Mouse (Mus musculus) forebrain, embryonic 14.5 days (tissue): ENCODE data around the gene Camk2g. TPM values are rescaled to one million over a fixed set of nuclear protein-coding genes. Genes with fewer than 3 reads are reported as not detected.

Experiments
- ATAC-seq: fragments of 200-750 bp; cut with Nextera tagmentation; 2 replicates; pipeline ENCODE4 v1.8.0; 2017; ENCODE audit warnings: mild to moderate bottlenecking, moderate library complexity
- DNase-seq: peaks from one replicate; pipeline ENCODE4 v3.0.0-alpha.2; 2015; ENCODE audit warnings: low spot score
- H3K27ac ChIP-seq: fragments of 300-500 bp; sonication (generic); 2 replicates; pipeline ENCODE4 v1.5.1; 2014; ENCODE audit warnings: low read depth, mild to moderate bottlenecking, control low read depth, low read length, moderate library complexity
- H3K27me3 ChIP-seq: fragments of 300-500 bp; sonication (generic); replicated peaks from 2 replicates; pipeline ENCODE4 v1.6.1; 2014; ENCODE audit warnings: low read length, control low read depth, mixed read lengths; ENCODE audit not compliant: control insufficient read depth, insufficient read depth
- H3K36me3 ChIP-seq: fragments of 300-500 bp; sonication (generic); 2 replicates; pipeline ENCODE4 v1.6.1; 2014; ENCODE audit warnings: low read length, control low read depth; ENCODE audit not compliant: control insufficient read depth, insufficient read depth
- H3K4me1 ChIP-seq: fragments of 300-500 bp; sonication (generic); 2 replicates; pipeline ENCODE4 v1.6.1; 2014; ENCODE audit warnings: antibody characterized with exemption, low read length, control low read depth; ENCODE audit not compliant: control insufficient read depth, insufficient read depth
- H3K4me2 ChIP-seq: fragments of 300-500 bp; sonication (generic); 2 replicates; pipeline ENCODE4 v1.6.1; 2014; ENCODE audit warnings: mild to moderate bottlenecking, control low read depth, low read length
- H3K4me3 ChIP-seq: fragments of 300-500 bp; sonication (generic); 2 replicates; pipeline ENCODE4 v1.5.1; 2014; ENCODE audit warnings: low read depth, low read length, control low read depth
- H3K9ac ChIP-seq: fragments of 300-500 bp; sonication (generic); 2 replicates; pipeline ENCODE4 v1.6.1; 2014; ENCODE audit warnings: mild to moderate bottlenecking, low read length, control low read depth, moderate library complexity
- H3K9me3 ChIP-seq: fragments of 300-500 bp; sonication (generic); replicated peaks from 2 replicates; pipeline ENCODE4 v1.6.1; 2016; ENCODE audit warnings: low read length, control low read depth, mixed read lengths; ENCODE audit not compliant: control insufficient read depth
- WGBS: fragments of 180-500 bp; shearing (Covaris S2); extraction: QIAGEN DNeasy Blood & Tissue Kit; methylation state at CpG from one replicate; pipeline ENCODE4 v1.1.7; 2014; 5-methylcytosine and 5-hydroxymethylcytosine counted together
- polyA plus RNA-seq: library from polyadenylated mRNA; unstranded; fragments of >200 nt; fragmentation: Nextera tagmentation; extraction: Ambion mirVana; gene quantifications from 2 replicates; pipeline ENCODE4 v1.2.1, GENCODE M21; 2014

Gene Camk2g
- polyA plus RNA-seq, 1 experiment from 2014 or later, result 82.6 TPM

DNA sequence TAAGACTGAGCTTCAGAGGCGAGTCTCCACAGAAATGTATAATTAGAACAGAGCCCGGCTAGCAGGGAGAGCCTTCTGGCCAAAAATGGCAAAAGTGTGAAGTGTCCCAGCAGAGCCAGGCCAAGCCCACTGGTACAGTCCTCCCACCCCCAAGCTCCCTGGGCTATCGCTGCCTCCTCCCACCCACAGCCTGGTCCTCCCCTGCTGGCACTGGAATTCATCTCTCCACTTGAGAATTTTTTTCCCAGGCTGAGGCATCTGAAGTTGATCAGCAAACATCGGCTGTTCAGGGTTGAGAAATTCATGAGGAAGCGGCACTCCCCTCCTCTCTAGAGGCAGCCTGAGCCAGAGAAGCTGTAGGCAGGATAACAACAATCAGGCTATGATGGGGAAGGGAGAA lies 25.3 kb downstream of the Camk2g start:
- Histone ChIP-seq H3K4me1 (no peaks in the 10 kb centered on the region), H3K27ac (no peak overlapping the region), H3K4me2 (no peak overlapping the region), H3K4me3 (no peak overlapping the region), H3K27me3 (no peaks in the 10 kb centered on the region), H3K9me3 (no peaks in the 10 kb centered on the region), H3K36me3 (peaks cover 41% of the 10 kb centered on the region), H3K9ac (no peak overlapping the region)
- WGBS, result 87% methylated on average over 5 of the region's 5 CpGs
- DNase-seq (no peak), ATAC-seq (no peak)

DNA sequence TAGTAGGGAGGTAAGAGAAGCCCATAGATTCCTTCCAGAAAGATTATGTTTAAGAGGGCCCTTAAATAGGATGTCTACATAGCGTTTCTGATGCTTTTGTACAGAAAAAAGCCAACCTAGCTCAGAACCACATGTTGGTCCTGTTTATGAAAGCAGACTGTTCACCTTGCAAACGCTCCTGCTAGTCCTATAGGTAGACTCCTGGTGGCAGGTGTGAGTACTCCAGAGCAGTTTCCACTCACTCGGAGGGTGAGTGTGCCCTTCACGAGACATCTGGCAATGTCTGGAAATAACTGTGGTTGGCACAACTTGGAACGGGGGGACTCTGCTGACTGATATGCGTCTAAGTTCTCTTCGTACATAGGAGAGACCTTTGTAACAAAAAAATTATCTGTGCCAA lies 26.0 kb downstream of the Camk2g start:
- Histone ChIP-seq H3K27me3 (no peaks in the 10 kb centered on the region), H3K9me3 (no peaks in the 10 kb centered on the region), H3K27ac (no peak overlapping the region), H3K4me3 (no peak overlapping the region), H3K4me2 (no peak overlapping the region), H3K9ac (no peak overlapping the region), H3K36me3 (peaks cover 47% of the 10 kb centered on the region), H3K4me1 (no peaks in the 10 kb centered on the region)
- no peak for DNase-seq
- no peak for ATAC-seq
- 93% methylated on average over 7 of the region's 7 CpGs for WGBS

GRCm38 (mm10) chr14:20765642-20766258 lies 28.1 kb downstream of the Camk2g start:
- H3K9me3 ChIP-seq, result no peaks in the 10 kb centered on the region
- no peak overlapping the region for H3K9ac ChIP-seq
- no peaks in the 10 kb centered on the region for H3K4me1 ChIP-seq
- DNase-seq, result peak; percentile 91
- H3K4me2 ChIP-seq, result no peak overlapping the region
- ATAC-seq, result peak; percentile 73
- peaks cover 63% of the 10 kb centered on the region for H3K36me3 ChIP-seq
- WGBS, result 29% methylated on average over 12 of the region's 12 CpGs
- H3K27ac ChIP-seq, result no peak overlapping the region
- H3K4me3 ChIP-seq, result no peak overlapping the region
- H3K27me3 ChIP-seq, result no peaks in the 10 kb centered on the region

GRCm38 (mm10) chr14:20764942-20765341 lies 28.9 kb downstream of the Camk2g start:
- Histone ChIP-seq H3K27ac (no peak overlapping the region), H3K4me1 (no peaks in the 10 kb centered on the region), H3K4me3 (no peak overlapping the region), H3K9me3 (no peaks in the 10 kb centered on the region), H3K9ac (no peak overlapping the region), H3K27me3 (no peaks in the 10 kb centered on the region), H3K36me3 (peaks cover 66% of the 10 kb centered on the region), H3K4me2 (no peak overlapping the region)
- 90% methylated on average over 5 of the region's 5 CpGs for WGBS
- ATAC-seq (no peak), DNase-seq (no peak)

DNA sequence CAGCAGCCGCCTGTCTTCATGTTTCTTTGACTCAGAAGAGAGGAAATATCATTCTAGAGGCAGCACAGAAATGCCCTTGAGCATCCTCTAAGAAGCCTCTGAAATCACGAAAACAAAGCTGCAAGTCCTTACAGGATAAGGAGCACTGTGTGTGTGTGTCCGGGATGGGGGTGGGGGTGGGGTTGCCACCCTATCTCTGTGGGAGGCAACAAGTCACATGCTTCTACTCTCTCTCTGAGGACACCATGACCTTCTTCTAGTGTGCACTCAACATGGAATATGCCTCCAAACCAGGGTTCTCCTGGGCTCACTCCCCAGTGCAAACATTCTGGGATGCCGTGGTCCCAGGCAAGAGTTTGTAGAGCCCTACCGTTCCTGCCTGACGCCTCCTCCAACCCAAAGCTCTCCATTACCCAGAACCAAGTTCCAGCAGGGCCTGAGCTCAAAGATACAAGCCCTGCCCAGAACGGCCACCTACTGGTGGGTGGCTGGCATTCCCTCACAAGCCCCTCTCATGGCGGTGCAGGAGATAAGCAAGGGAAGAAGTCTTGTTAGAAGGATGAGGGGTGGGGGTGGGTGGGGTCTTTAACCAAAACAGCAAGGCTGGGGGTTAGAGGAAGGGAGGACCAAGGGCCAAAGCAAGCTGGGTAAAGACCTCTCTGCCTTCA lies 35.0 kb downstream of the Camk2g start:
- Histone ChIP-seq H3K4me2 (no peak overlapping the region), H3K9me3 (no peaks in the 10 kb centered on the region), H3K27ac (no peak overlapping the region), H3K4me1 (no peaks in the 10 kb centered on the region), H3K9ac (no peak overlapping the region), H3K27me3 (no peaks in the 10 kb centered on the region), H3K36me3 (peaks cover 93% of the 10 kb centered on the region), H3K4me3 (no peak overlapping the region)
- DNase-seq, result no peak
- 82% methylated on average over 8 of the region's 8 CpGs for WGBS
- no peak for ATAC-seq

DNA sequence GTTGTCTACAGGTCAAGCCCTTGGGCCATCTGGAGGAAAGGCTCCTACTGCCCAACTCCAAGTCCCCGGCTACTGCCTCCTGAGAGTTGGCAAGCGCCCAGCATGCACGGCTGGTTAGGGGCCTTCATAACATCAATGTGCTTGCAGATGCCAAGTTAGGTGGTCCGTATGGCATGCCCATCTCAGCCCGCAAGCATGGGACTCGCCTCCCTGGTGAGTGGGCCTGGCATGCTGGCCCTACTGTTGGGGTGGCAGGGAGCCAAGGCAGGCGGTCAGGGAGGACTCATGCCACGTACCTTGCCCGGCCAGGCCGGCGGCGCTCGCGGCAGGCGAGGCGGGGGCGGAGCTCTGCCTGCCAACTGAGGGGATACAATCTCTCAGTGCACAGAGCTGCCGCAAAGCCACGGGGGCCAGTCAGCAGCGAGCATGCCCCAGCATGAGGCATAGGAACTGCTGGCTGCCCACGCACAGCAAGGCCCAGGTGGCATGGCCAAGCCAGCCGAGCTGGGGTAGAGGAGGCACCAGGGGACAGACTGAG lies 36.4 kb downstream of the Camk2g start:
- Histone ChIP-seq H3K9ac (no peak overlapping the region), H3K36me3 (peaks cover 83% of the 10 kb centered on the region), H3K27ac (no peak overlapping the region), H3K9me3 (no peaks in the 10 kb centered on the region), H3K4me1 (no peaks in the 10 kb centered on the region), H3K4me2 (no peak overlapping the region), H3K4me3 (no peak overlapping the region), H3K27me3 (no peaks in the 10 kb centered on the region)
- WGBS, result 89% methylated on average over 22 of the region's 22 CpGs
- DNase-seq (no peak), ATAC-seq (no peak)

DNA sequence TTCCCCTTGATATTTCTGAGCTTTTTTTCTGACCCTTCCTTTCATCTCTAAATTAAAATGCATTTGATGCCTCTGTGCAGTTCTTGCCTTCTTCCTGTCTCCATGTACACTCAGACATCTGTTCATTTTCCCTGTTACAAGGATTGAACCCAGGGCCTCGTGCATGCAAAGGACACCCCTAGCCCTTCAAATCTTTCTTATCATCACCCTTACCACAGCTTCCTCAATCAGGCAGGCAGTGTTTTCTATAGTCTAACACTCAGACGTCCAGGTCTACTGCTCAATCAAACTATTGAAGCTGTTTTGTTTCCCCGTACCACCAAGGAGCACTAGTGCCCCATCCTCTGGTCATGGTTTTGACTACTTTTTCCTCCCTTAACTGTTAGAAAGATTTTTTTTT lies 40.1 kb downstream of the Camk2g start:
- H3K27ac ChIP-seq, result no peak overlapping the region
- no peak overlapping the region for H3K4me3 ChIP-seq
- H3K27me3 ChIP-seq, result no peaks in the 10 kb centered on the region
- peaks cover 52% of the 10 kb centered on the region for H3K36me3 ChIP-seq
- H3K4me2 ChIP-seq, result no peak overlapping the region
- H3K9ac ChIP-seq, result no peak overlapping the region
- 87% methylated on average over 3 of the region's 3 CpGs for WGBS
- H3K9me3 ChIP-seq, result no peaks in the 10 kb centered on the region
- no peaks in the 10 kb centered on the region for H3K4me1 ChIP-seq
- DNase-seq, result no peak
- no peak for ATAC-seq

DNA sequence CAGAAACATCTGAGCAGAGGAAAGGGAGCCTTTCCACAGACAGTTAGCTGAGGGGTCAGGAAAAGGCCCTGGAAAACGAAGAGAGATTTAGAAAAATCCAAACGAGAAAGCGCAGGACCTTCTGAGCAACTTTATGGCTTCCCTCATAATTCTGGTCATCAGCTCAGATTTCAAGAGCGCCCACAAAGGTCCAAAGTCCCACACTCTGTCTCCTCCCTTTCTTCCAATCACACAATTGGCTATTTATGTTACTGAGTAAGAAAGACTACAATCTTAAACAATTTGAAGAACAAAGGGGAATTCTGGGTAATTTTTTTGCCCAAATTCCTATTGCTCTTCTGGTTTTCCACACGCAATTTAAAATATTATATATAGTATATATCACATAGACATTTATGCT lies 43.4 kb downstream of the Camk2g start:
- no peak overlapping the region for H3K4me2 ChIP-seq
- ATAC-seq (no peak), DNase-seq (no peak)
- H3K4me3 ChIP-seq, result no peak overlapping the region
- H3K4me1 ChIP-seq, result no peaks in the 10 kb centered on the region
- H3K36me3 ChIP-seq, result peaks cover 30% of the 10 kb centered on the region
- H3K27me3 ChIP-seq, result no peaks in the 10 kb centered on the region
- H3K9me3 ChIP-seq, result no peaks in the 10 kb centered on the region
- no peak overlapping the region for H3K9ac ChIP-seq
- H3K27ac ChIP-seq, result no peak overlapping the region
- WGBS, result 94% methylated on average over 5 of the region's 5 CpGs

DNA sequence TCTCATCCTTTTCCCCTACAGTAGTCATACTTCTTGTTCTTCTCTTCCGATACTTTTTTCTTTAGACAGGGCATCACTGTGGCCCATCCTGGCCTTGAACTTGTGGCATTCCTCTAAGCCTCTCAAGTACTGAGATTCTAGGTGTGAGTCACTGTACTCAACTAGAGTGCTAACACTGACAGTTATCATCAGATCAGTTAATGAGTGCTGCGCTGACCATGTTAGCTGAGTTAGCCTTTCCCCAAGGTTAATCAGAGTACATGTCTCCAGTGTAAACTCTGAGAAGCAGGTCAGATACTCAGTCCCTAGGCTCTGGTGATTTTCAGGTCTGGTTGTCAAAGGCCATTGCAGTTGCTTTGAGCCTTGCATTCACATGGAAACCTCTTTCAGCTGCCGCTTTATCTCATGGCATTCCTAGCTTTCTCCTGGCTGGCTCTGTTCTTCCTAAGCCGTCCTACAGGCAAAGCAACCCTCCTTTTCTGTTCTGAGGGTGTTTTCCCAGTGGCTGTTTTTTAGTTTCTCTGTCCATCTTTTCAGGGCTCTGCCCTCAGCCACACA lies 44.3 kb downstream of the Camk2g start:
- no peak overlapping the region for H3K4me3 ChIP-seq
- 90% methylated on average over 4 of the region's 4 CpGs for WGBS
- ATAC-seq (no peak), DNase-seq (no peak)
- H3K36me3 ChIP-seq, result peaks cover 26% of the 10 kb centered on the region
- H3K27ac ChIP-seq, result no peak overlapping the region
- no peaks in the 10 kb centered on the region for H3K27me3 ChIP-seq
- no peak overlapping the region for H3K4me2 ChIP-seq
- no peaks in the 10 kb centered on the region for H3K4me1 ChIP-seq
- H3K9ac ChIP-seq, result no peak overlapping the region
- H3K9me3 ChIP-seq, result no peaks in the 10 kb centered on the region
